Mouse (Mus musculus) forebrain, postnatal 0 days (tissue): Measurements from ENCODE around the gene Slc36a4. TPM values are rescaled to one million over a fixed set of nuclear protein-coding genes. Genes with fewer than 3 reads are reported as not detected.

Source experiments
- ATAC-seq: fragments of 200-750 bp; cut with Nextera tagmentation; 2 replicates; pipeline ENCODE4 v1.8.0; 2017; ENCODE audit warnings: mild to moderate bottlenecking, moderate library complexity
- DNase-seq: peaks from one replicate; pipeline ENCODE4 v3.0.0-alpha.2; 2015
- H3K27ac ChIP-seq: fragments of 300-500 bp; sonication (generic); 2 replicates; pipeline ENCODE4 v1.5.1; 2014; ENCODE audit warnings: low read depth, mild to moderate bottlenecking, antibody characterized with exemption, low read length, moderate library complexity, mixed read lengths
- H3K27me3 ChIP-seq: fragments of 300-500 bp; sonication (generic); 2 replicates; pipeline ENCODE4 v1.6.1; 2014; ENCODE audit warnings: mild to moderate bottlenecking, low read length, mixed read lengths; ENCODE audit not compliant: insufficient read depth
- H3K36me3 ChIP-seq: fragments of 300-500 bp; sonication (generic); 2 replicates; pipeline ENCODE4 v1.6.1; 2014; ENCODE audit warnings: mild to moderate bottlenecking, moderate library complexity; ENCODE audit not compliant: insufficient read depth
- H3K4me1 ChIP-seq: fragments of 300-500 bp; sonication (generic); 2 replicates; pipeline ENCODE4 v1.6.1; 2014; ENCODE audit warnings: antibody characterized with exemption; ENCODE audit not compliant: insufficient read depth
- H3K4me2 ChIP-seq: fragments of 300-500 bp; sonication (generic); 2 replicates; pipeline ENCODE4 v1.6.1; 2014; ENCODE audit warnings: low read depth, mild to moderate bottlenecking, moderate library complexity
- H3K4me3 ChIP-seq: fragments of 300-500 bp; sonication (generic); 2 replicates; pipeline ENCODE4 v1.5.1; 2014; ENCODE audit warnings: low read depth, low read length, mixed read lengths
- H3K9ac ChIP-seq: fragments of 300-500 bp; sonication (generic); 2 replicates; pipeline ENCODE4 v1.6.1; 2014; ENCODE audit warnings: mild to moderate bottlenecking
- H3K9me3 ChIP-seq: fragments of 300-500 bp; sonication (generic); 2 replicates; pipeline ENCODE4 v1.6.1; 2016; ENCODE audit warnings: low read length
- CTCF ChIP-seq: sonication (generic); IDR thresholded peaks from 2 replicates; pipeline ENCODE4 v1.5.1; 2016; ENCODE audit warnings: antibody characterized with exemption, control low read depth, low read depth
- WGBS: fragments of 180-500 bp; shearing (Covaris S2); extraction: QIAGEN DNeasy Blood & Tissue Kit; methylation state at CpG from one replicate; pipeline ENCODE4 v1.1.7; 2014; 5-methylcytosine and 5-hydroxymethylcytosine counted together
- polyA plus RNA-seq: library from polyadenylated mRNA; unstranded; fragments of >200 nt; fragmentation: Nextera tagmentation; extraction: Ambion mirVana; gene quantifications from 2 replicates; pipeline ENCODE4 v1.2.1, GENCODE M21; 2015
- total RNA-seq: library from RNA; depleted of rRNA; stranded (reverse); fragments of >200 nt; gene quantifications from 2 replicates; pipeline ENCODE4 v1.2.3, GENCODE M21; 2014

Slc36a4 gene
- total and polyA plus RNA-seq, 2 experiments from 2014 or later = 28.1 to 56.9 TPM

DNA sequence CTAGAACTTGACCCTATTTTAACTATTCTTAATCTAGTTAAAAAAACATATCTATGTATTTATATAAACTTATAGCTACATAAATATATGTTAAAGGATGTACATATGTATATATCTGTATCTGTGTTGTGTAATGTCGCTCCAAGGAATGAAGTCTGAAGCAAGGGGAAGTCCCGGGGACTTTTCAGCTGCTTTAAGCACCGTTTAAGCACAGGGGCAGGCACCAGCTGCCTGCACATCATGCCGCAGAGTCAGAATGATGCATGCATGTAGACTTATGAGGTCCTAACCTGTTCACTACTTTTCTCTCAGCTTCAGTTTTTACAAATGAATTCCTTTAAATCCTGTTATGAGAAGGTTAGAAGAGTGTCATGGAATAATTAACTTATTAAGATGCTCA, 5.3 kb downstream of the Slc36a4 start:
- Histone ChIP-seq H3K9me3 (no peaks in the 10 kb centered on the region), H3K27ac (no peak overlapping the region), H3K27me3 (no peaks in the 10 kb centered on the region), H3K9ac (no peak overlapping the region), H3K36me3 (no peaks in the 10 kb centered on the region), H3K4me2 (no peak overlapping the region), H3K4me1 (peaks cover 9% of the 10 kb centered on the region; the same call in 1 of the 2 replicates), H3K4me3 (no peak overlapping the region)
- WGBS = 79% methylated on average over 4 of the region's 4 CpGs
- ATAC-seq (no peak), DNase-seq (no peak)
- no peak for TF ChIP-seq CTCF

DNA sequence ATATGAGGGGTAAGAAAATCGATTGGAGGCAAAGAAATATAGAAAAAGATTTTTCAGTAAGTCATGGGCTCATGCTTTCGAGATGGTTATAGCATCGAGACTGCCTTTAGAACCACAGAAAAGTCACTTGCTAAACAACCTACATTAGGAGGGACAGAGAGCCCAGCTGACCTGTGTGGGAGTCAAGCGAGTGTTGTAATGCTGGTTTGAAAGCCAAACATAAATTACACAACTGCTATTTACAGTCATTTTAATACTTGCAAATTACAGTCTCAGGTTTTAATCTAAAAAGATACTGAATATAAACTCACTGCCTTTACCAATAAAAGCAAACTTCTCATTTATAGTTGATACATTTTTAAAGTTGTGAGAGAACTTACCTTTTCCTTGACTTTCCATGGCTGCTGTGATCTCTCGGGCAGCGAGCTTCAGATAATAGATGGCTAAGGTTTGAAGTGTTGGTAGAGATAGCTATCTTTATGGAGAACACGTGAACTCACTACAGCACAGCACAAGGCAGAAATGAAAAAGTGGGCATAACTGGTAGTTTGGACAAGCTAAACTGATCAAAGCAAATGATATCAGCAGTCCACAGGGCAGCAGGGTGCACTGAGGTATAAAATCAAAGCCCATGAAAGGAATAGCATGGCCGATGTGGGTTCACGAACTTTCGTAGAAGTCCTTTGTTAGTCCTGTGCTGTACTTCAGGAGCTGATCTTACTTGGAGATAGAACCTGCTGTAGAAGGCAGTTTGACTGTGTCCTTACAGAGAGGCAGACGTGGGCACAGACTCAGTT, 5.9 kb downstream of the Slc36a4 start:
- no peak for TF ChIP-seq CTCF
- Histone ChIP-seq H3K9ac (no peak overlapping the region), H3K4me1 (peaks cover 9% of the 10 kb centered on the region; the same call in 1 of the 2 replicates)

DNA sequence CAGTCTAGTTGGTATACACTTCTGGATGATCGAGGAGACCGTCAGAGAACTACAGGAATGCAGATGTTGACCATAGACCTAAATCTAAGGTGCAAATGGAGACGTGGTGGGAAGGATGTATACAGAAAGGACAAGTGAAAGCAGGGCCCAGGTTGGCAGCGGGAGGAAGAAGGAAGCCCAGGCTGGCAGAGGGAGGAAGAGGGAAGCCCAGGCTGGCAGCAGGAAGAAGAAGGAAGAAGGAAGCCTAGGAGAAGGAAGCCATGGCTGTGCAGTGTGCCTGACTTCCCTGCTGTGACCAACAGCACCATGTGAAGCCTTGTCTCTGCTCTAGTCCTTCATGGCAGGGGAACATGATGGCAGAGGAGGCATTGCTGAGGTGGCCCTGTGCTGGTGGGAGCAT, 7.8 kb downstream of the Slc36a4 start:
- no peak for TF ChIP-seq CTCF
- Histone ChIP-seq H3K27ac (no peak overlapping the region), H3K9me3 (no peaks in the 10 kb centered on the region), H3K4me3 (no peak overlapping the region), H3K4me2 (no peak overlapping the region), H3K36me3 (0 out of 2 replicates have a peak, but pooled peaks cover 5% of the 10 kb centered on the region), H3K9ac (no peak overlapping the region), H3K4me1 (peaks cover 5% of the 10 kb centered on the region; the same call in 1 of the 2 replicates), H3K27me3 (no peaks in the 10 kb centered on the region)
- no peak for ATAC-seq
- WGBS = 91% methylated on average over 4 of the region's 4 CpGs
- no peak for DNase-seq

More for the DNA sequence above, 5.9 kb downstream of the Slc36a4 start:
- Histone ChIP-seq H3K27me3 (no peaks in the 10 kb centered on the region), H3K9me3 (no peaks in the 10 kb centered on the region), H3K4me2 (no peak overlapping the region), H3K36me3 (no peaks in the 10 kb centered on the region), H3K27ac (no peak overlapping the region), H3K4me3 (no peak overlapping the region)
- ATAC-seq (no peak), DNase-seq (no peak)
- WGBS = 89% methylated on average over 11 of the region's 11 CpGs

DNA sequence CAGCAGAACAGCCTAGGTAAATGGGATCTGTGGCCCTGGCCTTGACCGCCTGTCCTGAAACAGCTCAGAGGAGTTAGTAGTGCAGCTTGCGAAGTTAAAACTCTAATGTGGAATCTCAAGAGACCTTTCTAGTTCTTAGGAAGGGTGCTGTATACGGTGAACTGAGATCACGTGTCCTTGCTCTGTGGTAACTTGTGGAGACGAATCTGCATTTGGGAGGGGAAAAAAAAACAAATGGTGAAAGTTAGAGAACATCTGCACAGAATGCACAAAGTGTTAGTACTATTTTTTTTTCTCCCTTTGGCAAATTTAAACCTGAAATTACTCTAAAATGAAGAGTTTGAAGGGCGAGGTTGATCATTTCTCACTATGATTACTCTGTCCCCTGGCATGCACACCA, 8.8 kb downstream of the Slc36a4 start:
- H3K36me3 ChIP-seq = 0 out of 2 replicates have a peak, but pooled peaks cover 5% of the 10 kb centered on the region
- no peak overlapping the region for H3K4me3 ChIP-seq
- no peaks in the 10 kb centered on the region for H3K9me3 ChIP-seq
- no peak for TF ChIP-seq CTCF
- H3K4me1 ChIP-seq = no peaks in the 10 kb centered on the region; the same call in 1 of the 2 replicates
- ATAC-seq (no peak), DNase-seq (no peak)
- WGBS = 87% methylated on average over 6 of the region's 6 CpGs
- H3K4me2 ChIP-seq = no peak overlapping the region
- no peaks in the 10 kb centered on the region for H3K27me3 ChIP-seq
- H3K27ac ChIP-seq = no peak overlapping the region
- no peak overlapping the region for H3K9ac ChIP-seq

DNA sequence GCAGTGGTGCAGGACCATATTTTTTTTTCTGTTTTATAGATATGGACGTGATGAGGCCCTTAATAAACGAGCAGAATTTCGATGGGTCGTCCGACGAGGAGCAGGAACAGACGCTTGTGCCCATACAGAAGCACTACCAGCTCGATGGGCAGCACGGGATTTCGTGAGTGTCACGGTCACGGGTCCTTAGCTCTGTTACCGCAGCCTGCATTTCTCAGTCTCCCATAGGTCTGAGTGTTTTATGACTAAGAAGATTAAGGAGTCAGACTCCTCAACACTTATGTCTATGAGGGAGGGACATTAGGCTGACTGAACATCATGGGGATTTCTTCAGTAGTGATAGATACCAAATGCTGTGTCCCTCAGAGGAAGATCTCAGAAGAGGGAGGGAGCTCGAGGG, 10.1 kb downstream of the Slc36a4 start:
- no peaks in the 10 kb centered on the region; the same call in 1 of the 2 replicates for H3K4me1 ChIP-seq
- H3K27ac ChIP-seq = no peak overlapping the region
- no peaks in the 10 kb centered on the region for H3K9me3 ChIP-seq
- DNase-seq = no peak
- no peak overlapping the region for H3K4me3 ChIP-seq
- WGBS = 93% methylated on average over 14 of the region's 14 CpGs
- ATAC-seq = no peak
- TF ChIP-seq CTCF = no peak
- no peak overlapping the region for H3K4me2 ChIP-seq
- H3K9ac ChIP-seq = no peak overlapping the region
- H3K36me3 ChIP-seq = peaks cover 15% of the 10 kb centered on the region
- H3K27me3 ChIP-seq = no peaks in the 10 kb centered on the region

DNA sequence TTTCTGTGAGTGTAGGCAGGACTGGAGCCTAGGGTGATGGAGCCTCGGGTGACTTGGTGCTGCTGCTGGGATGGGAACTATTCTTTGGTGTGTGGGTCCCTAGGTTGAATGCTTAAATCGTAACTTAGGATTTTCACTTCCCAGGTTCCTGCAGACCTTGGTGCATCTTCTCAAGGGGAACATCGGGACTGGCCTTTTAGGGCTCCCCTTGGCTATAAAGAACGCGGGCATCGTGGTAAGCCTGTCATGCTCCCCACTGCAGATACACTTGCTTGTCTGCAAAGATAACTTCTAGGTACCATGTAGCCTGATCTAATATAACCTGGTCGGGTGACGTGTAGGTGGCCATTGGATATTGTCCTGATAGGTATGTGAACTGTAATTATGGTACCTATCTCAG, 11.0 kb downstream of the Slc36a4 start:
- Histone ChIP-seq H3K27ac (no peak overlapping the region), H3K27me3 (no peaks in the 10 kb centered on the region), H3K4me3 (no peak overlapping the region), H3K36me3 (peaks cover 24% of the 10 kb centered on the region), H3K9ac (no peak overlapping the region), H3K9me3 (no peaks in the 10 kb centered on the region), H3K4me1 (no peaks in the 10 kb centered on the region; the same call in 1 of the 2 replicates), H3K4me2 (no peak overlapping the region)
- ATAC-seq (no peak), DNase-seq (no peak)
- WGBS = 85% methylated on average over 8 of the region's 8 CpGs
- no peak for TF ChIP-seq CTCF

DNA sequence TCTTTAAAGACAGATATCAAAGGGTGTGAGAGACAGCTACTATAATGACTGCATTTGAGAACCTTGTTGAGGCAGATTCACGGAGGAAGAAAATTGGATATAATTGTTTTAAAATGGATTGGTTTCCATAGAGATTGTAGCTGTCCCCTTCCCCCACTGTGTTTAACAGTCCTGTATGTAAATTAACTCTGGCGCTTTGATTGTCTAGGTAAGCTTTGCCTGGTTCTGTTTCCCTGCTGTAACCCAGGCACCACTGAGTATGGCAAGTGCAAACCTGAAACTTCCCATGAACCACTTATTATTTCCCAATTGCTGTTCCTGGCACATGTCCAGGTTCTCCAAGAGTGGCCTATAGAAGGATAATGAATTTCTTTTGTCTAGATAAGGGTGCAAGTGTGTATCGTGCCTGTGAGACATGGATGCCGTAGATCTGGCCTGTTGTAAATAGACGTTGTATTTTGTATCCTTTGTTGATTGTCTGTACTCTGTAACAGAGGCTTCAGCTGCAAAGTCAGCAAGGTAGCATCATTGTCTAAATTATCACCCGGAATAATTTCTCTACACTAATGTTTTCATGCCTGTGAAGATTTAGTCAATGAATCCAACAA, 11.8 kb downstream of the Slc36a4 start:
- TF ChIP-seq CTCF = no peak
- Histone ChIP-seq H3K4me2 (no peak overlapping the region), H3K9me3 (no peaks in the 10 kb centered on the region), H3K27me3 (no peaks in the 10 kb centered on the region), H3K9ac (no peak overlapping the region), H3K36me3 (peaks cover 24% of the 10 kb centered on the region), H3K27ac (peak overlapping the region; percentile 9; the same call in 1 of the 2 replicates), H3K4me1 (no peaks in the 10 kb centered on the region; the same call in 1 of the 2 replicates), H3K4me3 (no peak overlapping the region)
- peak; percentile 94 for ATAC-seq
- 15% methylated on average over 6 of the region's 6 CpGs for WGBS
- DNase-seq = peak; percentile 36
